Mouse (Mus musculus) forebrain, embryonic 13.5 days (tissue): ENCODE measurements around the gene Cnga3. TPM values are rescaled to one million over a fixed set of nuclear protein-coding genes. Genes with fewer than 3 reads are reported as not detected.

ENCODE experiments used
- ATAC-seq: fragments of 200-750 bp; cut with Nextera tagmentation; 2 replicates; pipeline ENCODE4 v1.8.0; 2017
- H3K27ac ChIP-seq: fragments of 300-500 bp; sonication (generic); 2 replicates; pipeline ENCODE4 v1.5.1; 2015; ENCODE audit warnings: inconsistent platforms, mild to moderate bottlenecking, moderate library complexity
- H3K27me3 ChIP-seq: fragments of 300-500 bp; sonication (generic); 2 replicates; pipeline ENCODE4 v1.6.1; 2015; ENCODE audit warnings: mild to moderate bottlenecking, inconsistent platforms
- H3K36me3 ChIP-seq: fragments of 300-500 bp; sonication (generic); 2 replicates; pipeline ENCODE4 v1.6.1; 2015; ENCODE audit warnings: mild to moderate bottlenecking, inconsistent platforms; ENCODE audit not compliant: poor library complexity, severe bottlenecking
- H3K4me1 ChIP-seq: fragments of 300-500 bp; sonication (generic); 2 replicates; pipeline ENCODE4 v1.6.1; 2015; ENCODE audit warnings: inconsistent platforms
- H3K4me2 ChIP-seq: fragments of 300-500 bp; sonication (generic); 2 replicates; pipeline ENCODE4 v1.6.1; 2015; ENCODE audit warnings: inconsistent platforms, mild to moderate bottlenecking, moderate library complexity
- H3K4me3 ChIP-seq: fragments of 300-500 bp; sonication (generic); 2 replicates; pipeline ENCODE4 v1.5.1; 2015; ENCODE audit warnings: mild to moderate bottlenecking, inconsistent platforms
- H3K9ac ChIP-seq: fragments of 300-500 bp; sonication (generic); 2 replicates; pipeline ENCODE4 v1.6.1; 2015; ENCODE audit warnings: mild to moderate bottlenecking, inconsistent platforms
- H3K9me3 ChIP-seq: fragments of 300-500 bp; sonication (generic); replicated peaks from 2 replicates; pipeline ENCODE4 v1.6.1; 2016; ENCODE audit warnings: inconsistent platforms
- WGBS: fragments of 180-500 bp; shearing (Covaris S2); methylation state at CpG from one replicate; pipeline ENCODE4 v1.1.7; 2015; 5-methylcytosine and 5-hydroxymethylcytosine counted together
- polyA plus RNA-seq: library from polyadenylated mRNA; unstranded; fragments of >200 nt; fragmentation: Nextera tagmentation; extraction: Ambion mirVana; gene quantifications from 2 replicates; pipeline ENCODE4 v1.2.1, GENCODE M21; 2015

The Cnga3 gene
- polyA plus RNA-seq, 1 experiment from 2014 or later: 0.09 TPM

GRCm38 (mm10) chr1:37308743-37309100, 94.5 kb downstream of the Cnga3 start:
- Histone ChIP-seq H3K27ac (no peak overlapping the region), H3K9ac (no peak overlapping the region), H3K27me3 (no peaks in the 10 kb centered on the region), H3K4me3 (no peak overlapping the region), H3K36me3 (no peaks in the 10 kb centered on the region), H3K4me1 (no peaks in the 10 kb centered on the region), H3K9me3 (no peaks in the 10 kb centered on the region), H3K4me2 (no peak overlapping the region)
- no peak for ATAC-seq
- 97% methylated on average over 3 of the region's 3 CpGs for WGBS

GRCm38 (mm10) chr1:37309939-37310515, 95.8 kb downstream of the Cnga3 start:
- H3K27me3 ChIP-seq: no peaks in the 10 kb centered on the region
- no peak overlapping the region for H3K27ac ChIP-seq
- no peaks in the 10 kb centered on the region for H3K9me3 ChIP-seq
- no peak overlapping the region for H3K4me3 ChIP-seq
- WGBS: 96% methylated on average over 4 of the region's 4 CpGs
- no peak overlapping the region for H3K4me2 ChIP-seq
- H3K36me3 ChIP-seq: no peaks in the 10 kb centered on the region
- no peaks in the 10 kb centered on the region for H3K4me1 ChIP-seq
- no peak for ATAC-seq
- no peak overlapping the region for H3K9ac ChIP-seq

Other genes starting within 250 kb of the Cnga3 start
- 0.88 and 1.2 TPM in 2 replicates for gene Vwa3b, start 187.8 kb upstream of the Cnga3 start, polyA plus RNA-seq
- 35.1 and 40.2 TPM in 2 replicates for gene Inpp4a, start 85.4 kb downstream of the Cnga3 start, polyA plus RNA-seq
- 44.2 and 50.4 TPM in 2 replicates for gene Coa5, start 215.7 kb downstream of the Cnga3 start, polyA plus RNA-seq
- 120 and 131 TPM in 2 replicates for gene Unc50, start 215.7 kb downstream of the Cnga3 start, polyA plus RNA-seq